Mouse (Mus musculus): ENCODE measurements around the gene Cadps. TPM values are rescaled to one million over a fixed set of nuclear protein-coding genes. Genes with fewer than 3 reads are reported as not detected.

The Cadps gene
- total and polyA plus RNA-seq, 3 experiments, result 0.04 to 0.07 TPM; not detected in 1

DNA sequence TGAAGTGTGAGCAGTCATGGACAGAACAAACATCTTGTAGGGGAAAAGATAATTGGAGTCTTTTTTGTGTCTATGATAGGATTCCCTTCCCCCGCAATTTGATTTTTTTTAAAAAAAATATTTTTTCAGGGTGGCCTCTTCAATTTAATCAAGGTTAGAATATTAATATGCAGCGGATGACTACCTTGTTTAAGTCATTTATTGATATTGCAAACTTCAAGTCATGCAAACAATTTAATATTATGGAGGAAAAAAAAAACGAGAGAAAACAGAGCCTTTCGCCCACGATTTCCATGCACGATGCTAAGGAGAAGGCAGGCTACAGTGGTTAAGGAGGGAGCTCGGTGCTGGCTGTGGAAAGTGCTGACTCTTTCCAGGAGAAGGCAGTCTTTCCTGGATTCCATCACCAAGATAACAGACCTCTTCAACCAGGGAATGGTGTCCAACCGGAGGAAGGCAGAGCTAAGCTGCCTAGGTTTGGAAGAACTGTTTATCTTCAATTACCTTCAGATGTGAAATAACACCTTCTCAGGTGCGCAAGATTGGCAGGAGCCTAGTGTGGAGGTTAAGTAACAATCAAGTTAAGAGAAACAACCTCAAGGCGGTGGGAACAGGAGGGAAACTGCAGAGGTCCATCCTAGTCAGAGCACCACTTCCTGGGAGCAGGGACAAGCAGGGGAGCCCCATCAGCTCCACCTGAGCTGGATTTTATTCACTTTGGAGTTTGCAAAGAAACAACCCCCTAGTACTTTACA is 483.9 kb downstream of the Cadps start:
- Histone ChIP-seq H3K9me3 (replicated peaks; ENCODE audit: low read length) (peaks cover 2% of the 10 kb centered on the region), H3K4me3 (replicated peaks in 1 of 3; ENCODE audit: low read depth in 2 of 3, low read length in 2 of 3, poor library complexity in 1 of 3) (no peak overlapping the region), H3K27me3 (replicated peaks) (no peaks in the 10 kb centered on the region), H3K4me2 (ENCODE audit: insufficient read depth, low read depth, poor library complexity, severe bottlenecking) (no peak overlapping the region), H3K9ac (ENCODE audit: insufficient read depth, low read depth) (no peak overlapping the region), H3K79me2 (replicated peaks; ENCODE audit: control insufficient read depth, extremely low read depth, insufficient read depth, poor library complexity, severe bottlenecking) (no peaks in the 10 kb centered on the region), H3K4me1 (ENCODE audit: control insufficient read depth in 1 of 2, insufficient read depth in 2 of 2) (no peaks in the 10 kb centered on the region), H3K27ac (ENCODE audit: insufficient read depth, low read depth) (no peak overlapping the region), H3K36me3 (replicated peaks in 1 of 2; ENCODE audit: control insufficient read depth in 1 of 2, insufficient read depth in 1 of 2, low read length in 1 of 2) (no peaks in the 10 kb centered on the region)
- dilution Hi-C loops (cut with MboI; ENCODE audit: extremely low pct_ligation_motif_present, extremely low pct_unique_long_range_greater_than_20kb, low sequenced_read_pairs), result no loop called here
- in situ Hi-C loops (cut with MboI; ENCODE audit: low pct_ligation_motif_present, low pct_unique_long_range_greater_than_20kb, low sequenced_read_pairs), result no loop called here
- DNase-seq (ENCODE audit: extremely low read depth), result no peak
- no peak for TF ChIP-seq IRF4 (IDR thresholded peaks at IDR 0.05; ENCODE audit: low read depth, low read length)
- no peak for TF ChIP-seq SMC3 (IDR thresholded peaks at IDR 0.05; ENCODE audit: low read depth, low read length)
- no peak for TF ChIP-seq RAD21 (IDR thresholded peaks at IDR 0.05; ENCODE audit: low read depth, low read length)
- no peak for TF ChIP-seq POLR2A (IDR thresholded peaks at IDR 0.05; ENCODE audit: low read depth, low read length)
- TF ChIP-seq ETS1 (conservative IDR thresholded peaks at IDR 0.05; ENCODE audit: low read depth, low read length), result no peak
- TF ChIP-seq NRF1 (IDR thresholded peaks at IDR 0.05; ENCODE audit: low read depth, low read length), result no peak
- TF ChIP-seq MAFK (IDR thresholded peaks at IDR 0.05; ENCODE audit: insufficient replicate concordance, low read length), result no peak
- no peak for TF ChIP-seq MYC (IDR thresholded peaks at IDR 0.05; ENCODE audit: low read depth, low read length)
- TF ChIP-seq MAZ (IDR thresholded peaks at IDR 0.05; ENCODE audit: low read depth, low read length), result no peak
- TF ChIP-seq MEF2A (IDR thresholded peaks at IDR 0.05; ENCODE audit: borderline replicate concordance, low read depth, low read length), result no peak

DNA sequence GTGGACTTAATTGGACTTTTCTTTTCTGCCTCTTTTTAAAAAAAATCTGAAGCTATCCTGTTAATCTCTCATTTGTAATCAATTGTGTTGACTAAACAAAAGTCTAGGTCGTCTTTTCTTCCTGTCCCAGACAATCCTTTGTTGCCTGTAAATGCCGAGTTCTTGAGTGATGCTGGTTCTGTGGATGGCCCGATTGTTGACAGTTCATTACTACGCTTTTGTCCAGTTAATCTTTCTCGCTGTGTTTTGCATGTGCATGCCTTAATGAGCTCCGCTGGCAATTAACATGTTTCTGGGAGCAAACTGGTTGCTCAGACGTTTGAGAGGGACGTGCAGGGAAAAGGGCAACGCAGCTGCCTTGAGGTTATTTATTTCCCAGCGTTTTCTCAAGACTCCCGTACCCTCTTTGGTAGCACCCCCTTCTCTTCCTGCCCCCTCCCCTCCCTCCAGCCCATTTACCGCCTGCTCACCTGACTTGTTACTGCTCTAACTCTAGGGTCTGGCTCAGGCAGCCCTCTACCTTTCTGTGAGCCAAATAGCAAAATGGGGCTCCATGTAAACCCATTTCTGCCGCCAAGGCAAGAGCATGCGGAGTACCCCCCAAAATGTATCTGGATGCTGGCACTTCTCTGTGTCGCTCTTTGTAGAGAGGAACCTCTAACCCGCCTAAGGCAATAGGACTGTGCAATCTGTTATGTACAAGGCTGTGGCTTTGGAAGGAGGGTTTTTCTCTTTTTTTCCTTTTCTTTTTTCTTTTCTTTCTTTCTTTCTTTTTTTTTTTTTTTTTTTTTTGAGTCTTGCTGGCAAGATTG is 484.7 kb downstream of the Cadps start:
- Histone ChIP-seq H3K9me3 (replicated peaks; ENCODE audit: low read length) (no peaks in the 10 kb centered on the region), H3K36me3 (replicated peaks in 1 of 2; ENCODE audit: control insufficient read depth in 1 of 2, insufficient read depth in 1 of 2, low read length in 1 of 2) (no peaks in the 10 kb centered on the region), H3K4me3 (replicated peaks in 1 of 3; ENCODE audit: low read depth in 2 of 3, low read length in 2 of 3, poor library complexity in 1 of 3) (no peak overlapping the region), H3K4me1 (ENCODE audit: control insufficient read depth in 1 of 2, insufficient read depth in 2 of 2) (peaks cover 0 to 4% of the 10 kb centered on the region in 2 experiments; a peak in 1 of 4 replicates), H3K27ac (ENCODE audit: insufficient read depth, low read depth) (no peak overlapping the region), H3K4me2 (ENCODE audit: insufficient read depth, low read depth, poor library complexity, severe bottlenecking) (no peak overlapping the region), H3K79me2 (replicated peaks; ENCODE audit: control insufficient read depth, extremely low read depth, insufficient read depth, poor library complexity, severe bottlenecking) (no peaks in the 10 kb centered on the region), H3K27me3 (replicated peaks) (no peaks in the 10 kb centered on the region), H3K9ac (ENCODE audit: insufficient read depth, low read depth) (no peak overlapping the region)
- dilution Hi-C loops (cut with MboI; ENCODE audit: extremely low pct_ligation_motif_present, extremely low pct_unique_long_range_greater_than_20kb, low sequenced_read_pairs) (no loop called here), in situ Hi-C loops (cut with MboI; ENCODE audit: low pct_ligation_motif_present, low pct_unique_long_range_greater_than_20kb, low sequenced_read_pairs) (no loop called here)
- TF ChIP-seq BHLHE40 (IDR thresholded peaks at IDR 0.05; ENCODE audit: low read depth, low read length) (no peak), CHD2 (IDR thresholded peaks at IDR 0.05; ENCODE audit: low read length) (no peak), POLR2A (IDR thresholded peaks at IDR 0.05; ENCODE audit: low read depth, low read length) (no peak), NELFE (IDR thresholded peaks at IDR 0.05; ENCODE audit: low read depth, low read length) (no peak), MAZ (IDR thresholded peaks at IDR 0.05; ENCODE audit: low read depth, low read length) (no peak), MAFK (IDR thresholded peaks at IDR 0.05; ENCODE audit: insufficient replicate concordance, low read length) (no peak), TCF12 (IDR thresholded peaks at IDR 0.05; ENCODE audit: low read depth, low read length) (no peak), ZMIZ1 (IDR thresholded peaks at IDR 0.05; ENCODE audit: low read depth, low read length) (no peak), NRF1 (IDR thresholded peaks at IDR 0.05; ENCODE audit: low read depth, low read length) (no peak), SIN3A (IDR thresholded peaks at IDR 0.05; ENCODE audit: low read length) (no peak), EP300 (IDR thresholded peaks at IDR 0.05; ENCODE audit: low read length) (no peak), HCFC1 (IDR thresholded peaks at IDR 0.05; ENCODE audit: low read depth, low read length) (no peak), RCOR1 (conservative IDR thresholded peaks at IDR 0.05; ENCODE audit: low read depth, low read length) (no peak), RAD21 (IDR thresholded peaks at IDR 0.05; ENCODE audit: low read depth, low read length) (no peak), MYC (IDR thresholded peaks at IDR 0.05; ENCODE audit: low read depth, low read length) (no peak)
- no peak for DNase-seq (ENCODE audit: extremely low read depth)
